Mouse (Mus musculus) cerebellum, postnatal 36 days (tissue): Measurements from ENCODE around the gene Nt5c2.
"Not testable (repeated sequence)": the region's sequence is repeated elsewhere in the genome, so short reads cannot be mapped to it uniquely, and the experiment has no call there.

Experiments
- DNase-seq, 2 experiments: peaks; one replicate each; pipeline ENCODE4 v3.0.0; 2021 to 2022; ENCODE audit warnings: mixed read lengths in 2 of 2

The Nt5c2 gene

GRCm38 (mm10) chr19:46988231-46989087, 26.5 kb downstream of the Nt5c2 start:
- no peak for DNase-seq

- DNase-seq: no peak
These were observed 27.3 kb downstream of the Nt5c2 start for GRCm38 (mm10) chr19:46987646-46988045.

GRCm38 (mm10) chr19:46984726-46985622, 30.0 kb downstream of the Nt5c2 start:
- DNase-seq: no peak

GRCm38 (mm10) chr19:46983966-46984380, 31.0 kb downstream of the Nt5c2 start:
- no peak for DNase-seq

- DNase-seq: no peak
These were observed 31.5 kb downstream of the Nt5c2 start for GRCm38 (mm10) chr19:46983352-46983965.

GRCm38 (mm10) chr19:46981462-46981861, 33.5 kb downstream of the Nt5c2 start:
- DNase-seq: no peak

- DNase-seq: no peak
These were observed 35.2 kb downstream of the Nt5c2 start for GRCm38 (mm10) chr19:46979781-46980105.

GRCm38 (mm10) chr19:46978920-46979780, 35.8 kb downstream of the Nt5c2 start:
- DNase-seq: no peak

GRCm38 (mm10) chr19:46978069-46978468, 36.9 kb downstream of the Nt5c2 start:
- DNase-seq: not testable (repeated sequence)

GRCm38 (mm10) chr19:46977460-46977859, 37.5 kb downstream of the Nt5c2 start:
- no peak for DNase-seq

GRCm38 (mm10) chr19:46976743-46977142, 38.2 kb downstream of the Nt5c2 start:
- no peak for DNase-seq

GRCm38 (mm10) chr19:46975997-46976396, 39.0 kb downstream of the Nt5c2 start:
- no peak for DNase-seq

- peak in 1 of 2 experiments; percentile 38 for DNase-seq
These were observed 39.4 kb downstream of the Nt5c2 start for GRCm38 (mm10) chr19:46975565-46975964.

GRCm38 (mm10) chr19:46972159-46972558, 42.8 kb downstream of the Nt5c2 start:
- DNase-seq: no peak

GRCm38 (mm10) chr19:46971712-46972111, 43.2 kb downstream of the Nt5c2 start:
- no peak for DNase-seq

- no peak for DNase-seq
These were observed 43.8 kb downstream of the Nt5c2 start for GRCm38 (mm10) chr19:46971051-46971689.

- DNase-seq: no peak
These were observed 44.7 kb downstream of the Nt5c2 start for GRCm38 (mm10) chr19:46970121-46970729.

GRCm38 (mm10) chr19:46969286-46969985, 45.5 kb downstream of the Nt5c2 start:
- DNase-seq: peak in 1 of 2 experiments; percentile 33

GRCm38 (mm10) chr19:46968833-46969232, 46.1 kb downstream of the Nt5c2 start:
- no peak for DNase-seq

GRCm38 (mm10) chr19:46967861-46968260, 47.1 kb downstream of the Nt5c2 start:
- DNase-seq: no peak

- DNase-seq: no peak
These were observed 48.6 kb downstream of the Nt5c2 start for GRCm38 (mm10) chr19:46966330-46966729.
